Mouse (Mus musculus) liver, adult 2 months (tissue): ENCODE results near the gene Pcbp2. TPM values are rescaled to one million over a fixed set of nuclear protein-coding genes. Genes with fewer than 3 reads are reported as not detected.

ENCODE experiments used
- DNase-seq: peaks from one replicate; pipeline ENCODE4 v3.0.0-alpha.2; 2011; ENCODE audit warnings: low read depth, low spot score; ENCODE audit errors: extremely low read depth
- H3K27ac ChIP-seq: fragments of 200-500 bp; replicated peaks from 2 replicates; pipeline ENCODE4 v1.5.1; 2012; ENCODE audit warnings: low read depth, mild to moderate bottlenecking, control low read depth, inconsistent platforms, low read length; ENCODE audit not compliant: insufficient read depth
- H3K27me3 ChIP-seq: fragments of 200-500 bp; 2 replicates; pipeline ENCODE4 v1.6.1; 2012; ENCODE audit warnings: mild to moderate bottlenecking, moderate library complexity, low read length, inconsistent platforms; ENCODE audit not compliant: control insufficient read depth, insufficient read depth
- H3K36me3 ChIP-seq: fragments of 200-500 bp; 2 replicates; pipeline ENCODE4 v1.6.1; 2012; ENCODE audit warnings: low read length, inconsistent platforms; ENCODE audit not compliant: control insufficient read depth, insufficient read depth
- H3K4me1 ChIP-seq: fragments of 200-500 bp; 2 replicates; pipeline ENCODE4 v1.6.1; 2011; ENCODE audit warnings: low read length; ENCODE audit not compliant: control insufficient read depth, insufficient read depth
- H3K4me3 ChIP-seq: fragments of 200-500 bp; 2 replicates; pipeline ENCODE4 v1.5.1; 2011; ENCODE audit warnings: low read depth, mild to moderate bottlenecking, control low read depth, low read length, moderate library complexity; ENCODE audit not compliant: insufficient read depth
- H3K79me2 ChIP-seq: fragments of 200-500 bp; 2 replicates; pipeline ENCODE4 v1.6.1; 2012; ENCODE audit warnings: inconsistent platforms, mild to moderate bottlenecking, low read length, moderate library complexity; ENCODE audit not compliant: control insufficient read depth, insufficient read depth
- H3K9ac ChIP-seq: fragments of 200-500 bp; 2 replicates; pipeline ENCODE4 v1.6.1; 2012; ENCODE audit warnings: low read depth, mild to moderate bottlenecking, control low read depth, inconsistent platforms, low read length
- CTCF ChIP-seq: fragments of 200-500 bp; IDR thresholded peaks from 2 replicates; pipeline ENCODE4 v1.5.1; 2011; ENCODE audit warnings: low read depth, low read length, control low read depth
- POLR2A ChIP-seq: fragments of 200-500 bp; IDR thresholded peaks from 2 replicates; pipeline ENCODE4 v1.6.1; 2011; ENCODE audit warnings: low read length, control low read depth; ENCODE audit not compliant: insufficient read depth; ENCODE audit errors: extremely low read depth
- WGBS: fragments of 180-500 bp; shearing (Covaris S2); methylation state at CpG from one replicate; pipeline ENCODE4 v1.1.7; 2018; 5-methylcytosine and 5-hydroxymethylcytosine counted together
- polyA plus RNA-seq: library from polyadenylated mRNA; depleted of rRNA; stranded (reverse); fragments of >200 nt; gene quantifications from 2 replicates; pipeline ENCODE4 v1.2.3, GENCODE M21; 2012
- total RNA-seq: library from RNA; depleted of rRNA; stranded (reverse); fragments of >200 nt; gene quantifications from 2 replicates; pipeline ENCODE4 v1.2.3, GENCODE M21; 2014

Pcbp2 gene
- total and polyA plus RNA-seq, 2 experiments, result 112 to 261 TPM

DNA sequence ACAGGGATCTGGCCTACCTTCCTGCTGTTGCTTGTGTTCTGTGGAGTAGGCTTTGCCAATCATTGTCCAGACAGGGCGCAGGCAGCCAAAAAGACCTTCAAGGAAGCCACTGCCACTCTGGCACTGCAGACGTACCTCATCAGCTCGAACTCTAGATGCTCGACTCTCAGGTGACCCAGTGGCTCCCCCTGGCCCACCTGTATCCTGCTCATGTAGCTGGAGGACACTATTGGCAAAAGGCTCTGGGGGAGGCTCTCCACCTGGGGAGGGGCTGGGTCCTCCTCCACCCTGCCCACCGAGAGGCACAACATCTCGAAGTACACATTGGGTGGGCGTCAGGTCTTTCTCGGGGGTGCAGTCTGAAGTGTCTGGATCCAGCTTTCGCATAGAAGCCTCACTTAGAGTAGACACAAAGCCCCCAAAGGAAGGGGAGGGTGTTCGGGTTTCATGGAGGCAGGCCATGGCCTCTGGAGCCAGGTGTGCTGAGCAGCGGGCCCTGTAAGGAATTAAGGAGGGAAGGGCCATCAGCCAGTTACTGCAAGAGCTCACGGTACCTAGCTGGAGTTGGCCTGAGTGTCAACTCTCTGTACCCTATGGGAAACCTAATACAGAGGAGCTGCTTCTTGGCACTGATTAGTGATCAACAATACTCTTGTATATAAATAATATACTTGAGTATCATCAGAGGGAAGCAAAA, 34.9 kb downstream of the Pcbp2 start:
- H3K4me3 ChIP-seq, result no peak overlapping the region
- no peak for DNase-seq
- TF ChIP-seq CTCF, result no peak
- no peak for TF ChIP-seq POLR2A
- H3K4me1 ChIP-seq, result peaks cover 2% of the 10 kb centered on the region
- H3K27me3 ChIP-seq, result no peaks in the 10 kb centered on the region
- no peak overlapping the region for H3K9ac ChIP-seq
- H3K36me3 ChIP-seq, result peaks cover 13% of the 10 kb centered on the region
- no peak overlapping the region for H3K27ac ChIP-seq
- 76% methylated on average over 12 of the region's 12 CpGs for WGBS
- H3K79me2 ChIP-seq, result no peaks in the 10 kb centered on the region

GRCm38 (mm10) chr15:102505770-102506463, 35.6 kb downstream of the Pcbp2 start:
- Histone ChIP-seq H3K9ac (no peak overlapping the region), H3K27ac (no peak overlapping the region), H3K4me1 (peaks cover 4% of the 10 kb centered on the region), H3K27me3 (no peaks in the 10 kb centered on the region), H3K36me3 (peaks cover 9% of the 10 kb centered on the region), H3K4me3 (no peak overlapping the region), H3K79me2 (no peaks in the 10 kb centered on the region)
- 79% methylated on average over 9 of the region's 9 CpGs for WGBS
- no peak for TF ChIP-seq CTCF
- TF ChIP-seq POLR2A, result no peak
- DNase-seq, result no peak

GRCm38 (mm10) chr15:102506464-102506830, 36.1 kb downstream of the Pcbp2 start:
- H3K4me3 ChIP-seq, result no peak overlapping the region
- H3K36me3 ChIP-seq, result peaks cover 5% of the 10 kb centered on the region
- H3K27me3 ChIP-seq, result no peaks in the 10 kb centered on the region
- TF ChIP-seq POLR2A (no peak), CTCF (no peak)
- no peak overlapping the region for H3K9ac ChIP-seq
- 18% methylated on average over 2 of the region's 2 CpGs for WGBS
- no peak for DNase-seq
- H3K79me2 ChIP-seq, result no peaks in the 10 kb centered on the region
- peaks cover 4% of the 10 kb centered on the region for H3K4me1 ChIP-seq
- H3K27ac ChIP-seq, result no peak overlapping the region

DNA sequence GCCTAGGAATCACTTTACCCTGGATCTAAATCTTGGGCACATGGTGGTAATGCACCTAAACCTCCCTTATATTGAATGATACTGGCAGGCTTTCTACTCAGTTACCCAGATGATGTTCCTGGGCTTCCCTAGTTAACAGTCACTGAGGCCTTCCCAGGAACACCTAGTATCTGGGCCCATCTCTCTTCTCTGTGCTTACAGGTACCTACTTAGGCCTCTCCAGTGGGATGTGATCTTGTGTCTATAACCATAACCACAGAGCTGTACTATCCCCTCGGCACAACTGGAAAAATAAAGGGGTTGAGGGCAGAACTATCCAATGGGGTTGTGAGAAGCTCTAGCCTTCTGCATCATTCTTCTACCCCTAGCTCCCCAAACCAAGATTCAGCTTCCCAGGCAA, 36.5 kb downstream of the Pcbp2 start:
- Histone ChIP-seq H3K4me1 (peaks cover 4% of the 10 kb centered on the region), H3K27me3 (no peaks in the 10 kb centered on the region), H3K9ac (no peak overlapping the region), H3K36me3 (peaks cover 5% of the 10 kb centered on the region), H3K4me3 (no peak overlapping the region), H3K79me2 (no peaks in the 10 kb centered on the region), H3K27ac (no peak overlapping the region)
- no peak for DNase-seq
- whole genome bisulfite sequencing, result 94% methylated on average over 1 of the region's 1 CpGs
- TF ChIP-seq CTCF (no peak), POLR2A (no peak)

GRCm38 (mm10) chr15:102507561-102507960, 37.2 kb downstream of the Pcbp2 start:
- Histone ChIP-seq H3K4me3 (no peak overlapping the region), H3K79me2 (no peaks in the 10 kb centered on the region), H3K36me3 (peaks cover 5% of the 10 kb centered on the region), H3K27ac (no peak overlapping the region), H3K27me3 (no peaks in the 10 kb centered on the region), H3K4me1 (peaks cover 4% of the 10 kb centered on the region), H3K9ac (no peak overlapping the region)
- no peak for DNase-seq
- TF ChIP-seq CTCF, result no peak
- TF ChIP-seq POLR2A, result no peak

DNA sequence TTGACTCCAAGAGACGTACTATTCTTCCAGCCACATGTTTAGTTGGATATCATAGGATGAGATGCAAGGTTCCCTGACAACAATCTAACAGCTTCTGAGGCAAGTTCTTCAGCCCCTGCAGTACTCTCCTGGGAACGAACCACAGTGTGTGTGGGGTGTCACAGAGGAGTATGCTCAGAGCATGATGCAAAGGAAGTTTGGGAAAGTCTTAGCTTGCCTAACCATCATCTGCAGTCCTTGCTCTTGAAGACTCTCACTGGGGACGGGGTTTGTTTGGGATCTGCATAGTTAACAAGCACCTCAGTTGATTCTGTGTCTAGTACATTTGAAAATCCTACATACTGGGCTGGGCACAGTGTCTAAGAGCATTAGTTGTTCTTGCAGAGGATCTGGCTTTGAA, 38.0 kb downstream of the Pcbp2 start:
- H3K4me1 ChIP-seq, result peaks cover 4% of the 10 kb centered on the region
- no peak for DNase-seq
- no peaks in the 10 kb centered on the region for H3K79me2 ChIP-seq
- H3K4me3 ChIP-seq, result no peak overlapping the region
- no peak overlapping the region for H3K27ac ChIP-seq
- 90% methylated on average over 3 of the region's 3 CpGs for WGBS
- peaks cover under 1% of the 10 kb centered on the region; the same call in 1 of the 2 replicates for H3K36me3 ChIP-seq
- no peaks in the 10 kb centered on the region for H3K27me3 ChIP-seq
- TF ChIP-seq POLR2A, result no peak
- TF ChIP-seq CTCF, result no peak
- H3K9ac ChIP-seq, result no peak overlapping the region
